Mouse (Mus musculus) lung, postnatal 0 days (tissue): Measurements from ENCODE around the gene Tmed6.

Experiments used
- CTCF ChIP-seq: IDR thresholded peaks from 2 replicates; pipeline ENCODE4 v1.5.1; 2016; ENCODE audit warnings: antibody characterized with exemption, mild to moderate bottlenecking
- EP300 ChIP-seq: IDR thresholded peaks from 2 replicates; pipeline ENCODE4 v1.6.1; 2016; ENCODE audit warnings: antibody characterized with exemption, mild to moderate bottlenecking, control low read depth

DNA sequence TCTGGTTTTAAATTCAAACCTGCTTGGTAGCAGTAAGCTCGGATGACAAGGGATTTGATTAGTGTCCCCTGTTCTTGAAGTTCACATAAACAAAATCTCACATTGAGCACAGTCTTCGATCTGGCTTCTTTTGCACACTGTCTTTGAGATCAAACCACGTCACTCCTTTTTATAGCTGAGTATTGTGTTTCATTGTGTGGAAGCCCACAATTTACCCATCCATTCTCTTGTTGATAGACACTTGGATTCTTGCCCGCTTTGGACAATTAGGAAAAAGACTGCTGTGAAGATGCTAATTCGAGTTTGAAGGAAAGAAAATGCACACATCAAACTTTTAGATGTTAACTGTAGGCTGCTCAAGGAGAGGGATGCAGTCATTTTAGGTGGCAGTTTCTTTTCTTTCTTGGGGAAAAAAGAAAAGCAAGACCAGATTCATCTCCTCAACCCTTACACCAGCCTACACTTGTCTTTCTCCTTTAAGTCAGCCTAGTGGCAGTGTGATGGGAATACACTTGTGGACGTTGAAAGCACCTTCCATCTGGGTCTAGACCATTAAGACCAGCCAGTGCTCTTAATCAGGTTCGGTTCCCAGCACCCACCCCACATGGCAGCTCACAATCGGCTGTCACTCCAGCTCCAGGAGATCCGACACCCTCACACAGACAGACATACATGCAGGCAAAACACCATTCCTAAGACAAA lies 45.3 kb upstream of the Tmed6 start:
- TF ChIP-seq CTCF (no peak), EP300 (no peak)
